Mouse (Mus musculus) liver, embryonic 15.5 days (tissue): ENCODE results near the gene Tll2. TPM values are rescaled to one million over a fixed set of nuclear protein-coding genes. Genes with fewer than 3 reads are reported as not detected.

Experiments used
- ATAC-seq: fragments of 200-750 bp; cut with Nextera tagmentation; 2 replicates; pipeline ENCODE4 v1.8.0; 2017; ENCODE audit warnings: moderate number of reproducible peaks, mild to moderate bottlenecking, moderate library complexity; ENCODE audit not compliant: insufficient read depth
- H3K27ac ChIP-seq: fragments of 300-500 bp; sonication (generic); replicated peaks from 2 replicates; pipeline ENCODE4 v1.5.1; 2015; ENCODE audit warnings: mild to moderate bottlenecking, inconsistent platforms
- H3K27me3 ChIP-seq: fragments of 300-500 bp; sonication (generic); 2 replicates; pipeline ENCODE4 v1.6.1; 2015; ENCODE audit warnings: mild to moderate bottlenecking, inconsistent platforms
- H3K36me3 ChIP-seq: fragments of 300-500 bp; sonication (generic); replicated peaks from 2 replicates; pipeline ENCODE4 v1.6.1; 2015; ENCODE audit warnings: moderate library complexity, mild to moderate bottlenecking, inconsistent platforms
- H3K4me1 ChIP-seq: fragments of 300-500 bp; sonication (generic); replicated peaks from 2 replicates; pipeline ENCODE4 v1.6.1; 2015; ENCODE audit warnings: inconsistent platforms
- H3K4me2 ChIP-seq: fragments of 300-500 bp; sonication (generic); 2 replicates; pipeline ENCODE4 v1.6.1; 2015; ENCODE audit warnings: moderate library complexity, mild to moderate bottlenecking, inconsistent platforms
- H3K4me3 ChIP-seq: fragments of 300-500 bp; sonication (generic); replicated peaks from 2 replicates; pipeline ENCODE4 v1.5.1; 2015; ENCODE audit warnings: mild to moderate bottlenecking, inconsistent platforms
- H3K9ac ChIP-seq: fragments of 300-500 bp; sonication (generic); 2 replicates; pipeline ENCODE4 v1.6.1; 2015; ENCODE audit warnings: moderate library complexity, mild to moderate bottlenecking, inconsistent platforms
- H3K9me3 ChIP-seq: fragments of 300-500 bp; sonication (generic); replicated peaks from 2 replicates; pipeline ENCODE4 v1.6.1; 2016; ENCODE audit warnings: inconsistent platforms
- WGBS: fragments of 180-500 bp; shearing (Covaris S2); methylation state at CpG from one replicate; pipeline ENCODE4 v1.1.7; 2015; ENCODE audit warnings: mixed read lengths; ENCODE audit not compliant: insufficient replicate concordance; 5-methylcytosine and 5-hydroxymethylcytosine counted together
- polyA plus RNA-seq: library from polyadenylated mRNA; unstranded; fragments of >200 nt; fragmentation: Nextera tagmentation; extraction: Ambion mirVana; gene quantifications from 2 replicates; pipeline ENCODE4 v1.2.1, GENCODE M21; 2015

Tll2 gene
- polyA plus RNA-seq, 1 experiment from 2014 or later: not detected

GRCm38 (mm10) chr19:41113911-41114531 is 92.6 kb downstream of the Tll2 start:
- H3K4me1 ChIP-seq: no peaks in the 10 kb centered on the region
- H3K36me3 ChIP-seq: no peaks in the 10 kb centered on the region
- H3K27me3 ChIP-seq: peaks cover 4% of the 10 kb centered on the region; the same call in 1 of the 2 replicates
- no peak overlapping the region for H3K9ac ChIP-seq
- no peak for ATAC-seq
- no peak overlapping the region for H3K4me3 ChIP-seq
- 68% methylated on average over 17 of the region's 17 CpGs for WGBS
- no peak overlapping the region for H3K27ac ChIP-seq
- no peaks in the 10 kb centered on the region for H3K9me3 ChIP-seq
- H3K4me2 ChIP-seq: no peak overlapping the region

DNA sequence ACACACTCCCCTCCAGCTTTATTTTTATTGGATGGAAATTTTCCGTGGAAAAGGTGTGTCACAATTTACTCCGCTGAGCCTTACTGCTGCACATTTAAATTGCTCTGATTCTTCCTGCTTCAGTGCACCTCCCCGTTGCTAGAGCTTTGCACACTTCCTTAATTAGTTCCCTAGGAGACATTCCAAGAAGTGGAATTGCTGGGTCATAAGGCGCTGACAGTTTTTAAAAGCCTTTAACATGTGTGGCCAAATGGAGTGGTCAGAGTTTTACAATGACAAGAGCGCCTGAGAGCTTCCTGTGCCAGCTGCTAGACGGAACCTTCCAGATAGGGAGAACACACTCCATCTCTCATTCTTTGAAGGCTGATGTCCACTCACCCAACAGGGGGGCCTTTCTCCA is 94.0 kb downstream of the Tll2 start:
- no peak for ATAC-seq
- Histone ChIP-seq H3K27ac (no peak overlapping the region), H3K4me3 (no peak overlapping the region), H3K4me2 (no peak overlapping the region), H3K9me3 (no peaks in the 10 kb centered on the region), H3K36me3 (no peaks in the 10 kb centered on the region), H3K9ac (no peak overlapping the region), H3K27me3 (peaks cover 4% of the 10 kb centered on the region; the same call in 1 of the 2 replicates), H3K4me1 (no peaks in the 10 kb centered on the region)
- WGBS: 24% methylated on average over 6 of the region's 6 CpGs

GRCm38 (mm10) chr19:41109991-41110390 is 96.6 kb downstream of the Tll2 start:
- no peak for ATAC-seq
- no peak overlapping the region for H3K4me2 ChIP-seq
- WGBS: 42% methylated on average over 5 of the region's 5 CpGs

GRCm38 (mm10) chr19:41109496-41109895 is 97.1 kb downstream of the Tll2 start:
- WGBS: 67% methylated on average over 8 of the region's 8 CpGs

More at GRCm38 (mm10) chr19:41109991-41110390, 96.6 kb downstream of the Tll2 start:
- no peak overlapping the region for H3K27ac ChIP-seq
- H3K9ac ChIP-seq: no peak overlapping the region
- H3K27me3 ChIP-seq: peaks cover 4% of the 10 kb centered on the region; the same call in 1 of the 2 replicates
- no peaks in the 10 kb centered on the region for H3K9me3 ChIP-seq
- no peaks in the 10 kb centered on the region for H3K36me3 ChIP-seq
- H3K4me1 ChIP-seq: no peaks in the 10 kb centered on the region
- H3K4me3 ChIP-seq: no peak overlapping the region

DNA sequence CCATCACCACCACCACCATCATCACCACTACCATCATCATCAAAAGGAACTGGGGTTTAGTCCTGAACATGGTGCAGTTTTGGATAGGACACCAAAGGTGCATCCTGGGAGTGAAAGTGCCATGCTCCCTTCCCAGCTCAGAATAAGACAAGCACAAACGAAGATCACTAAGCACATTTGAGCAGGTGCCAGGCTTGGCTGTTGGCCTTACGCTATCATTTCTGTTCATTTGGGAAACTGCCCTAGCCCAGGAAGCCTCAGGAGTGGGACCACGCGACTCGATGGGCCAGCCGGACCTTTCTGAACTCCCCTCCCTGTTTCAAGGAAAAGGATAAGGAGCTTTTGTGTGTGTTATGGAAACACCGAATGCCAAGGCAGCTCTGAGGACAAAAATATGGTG is 98.0 kb downstream of the Tll2 start:
- WGBS: 70% methylated on average over 7 of the region's 7 CpGs
- H3K4me3 ChIP-seq: no peak overlapping the region
- peaks cover 4% of the 10 kb centered on the region; the same call in 1 of the 2 replicates for H3K27me3 ChIP-seq
- no peak overlapping the region for H3K27ac ChIP-seq
- no peaks in the 10 kb centered on the region for H3K36me3 ChIP-seq
- no peaks in the 10 kb centered on the region for H3K9me3 ChIP-seq
- no peaks in the 10 kb centered on the region for H3K4me1 ChIP-seq
- H3K9ac ChIP-seq: no peak overlapping the region
- no peak overlapping the region for H3K4me2 ChIP-seq
- no peak for ATAC-seq

More at GRCm38 (mm10) chr19:41109496-41109895, 97.1 kb downstream of the Tll2 start:
- Histone ChIP-seq H3K36me3 (no peaks in the 10 kb centered on the region), H3K4me2 (no peak overlapping the region), H3K9me3 (no peaks in the 10 kb centered on the region), H3K27ac (no peak overlapping the region), H3K4me1 (no peaks in the 10 kb centered on the region), H3K9ac (no peak overlapping the region), H3K4me3 (no peak overlapping the region), H3K27me3 (peaks cover 4% of the 10 kb centered on the region; the same call in 1 of the 2 replicates)
- ATAC-seq: no peak

DNA sequence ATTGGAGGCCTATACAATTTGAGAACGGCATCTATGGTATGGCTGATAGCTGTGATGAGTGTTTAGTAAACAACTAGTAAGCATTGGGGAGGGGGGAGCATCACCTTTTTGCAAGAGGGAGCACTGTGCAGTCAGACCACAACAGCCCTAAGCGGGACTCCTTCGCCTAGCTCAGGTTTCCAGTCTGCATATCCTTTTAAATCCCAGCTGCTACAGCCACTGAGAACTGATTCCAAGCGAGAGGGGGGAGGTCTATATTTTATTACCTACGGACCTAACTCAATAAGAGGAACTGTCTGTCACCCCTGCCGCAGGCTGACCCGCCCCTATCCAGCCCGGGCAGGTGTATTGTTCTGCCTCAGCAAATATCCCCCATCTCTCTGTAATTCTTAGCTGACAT is 99.1 kb downstream of the Tll2 start:
- no peak for ATAC-seq
- Histone ChIP-seq H3K9ac (no peak overlapping the region), H3K4me2 (no peak overlapping the region), H3K4me3 (no peak overlapping the region), H3K27ac (no peak overlapping the region), H3K36me3 (no peaks in the 10 kb centered on the region), H3K4me1 (no peaks in the 10 kb centered on the region), H3K9me3 (no peaks in the 10 kb centered on the region), H3K27me3 (peaks cover 4% of the 10 kb centered on the region; the same call in 1 of the 2 replicates)
- WGBS: 62% methylated on average over 8 of the region's 8 CpGs

DNA sequence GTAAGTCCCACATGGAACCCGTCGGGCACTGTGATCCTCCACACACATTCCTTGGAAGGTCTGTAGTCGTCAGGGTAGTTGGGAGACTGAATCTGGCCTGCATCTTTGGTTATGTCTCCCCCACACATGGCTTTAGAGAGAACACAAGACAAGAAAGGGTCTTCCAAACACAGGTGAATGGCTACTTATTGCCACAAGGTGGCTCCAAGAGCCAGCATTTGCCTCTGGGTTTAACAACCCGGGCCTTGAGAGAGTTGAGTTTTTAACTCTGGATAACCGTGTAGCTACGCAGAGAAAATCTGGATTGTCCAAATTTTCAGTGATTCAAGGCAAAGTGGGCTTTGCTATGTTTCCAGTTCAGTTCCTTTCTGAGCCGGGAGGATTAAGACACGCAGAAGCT is 101.7 kb downstream of the Tll2 start:
- H3K9me3 ChIP-seq: no peaks in the 10 kb centered on the region
- no peaks in the 10 kb centered on the region for H3K27me3 ChIP-seq
- no peak overlapping the region for H3K4me3 ChIP-seq
- H3K4me1 ChIP-seq: no peaks in the 10 kb centered on the region
- no peak overlapping the region for H3K9ac ChIP-seq
- no peaks in the 10 kb centered on the region for H3K36me3 ChIP-seq
- WGBS: 42% methylated on average over 8 of the region's 8 CpGs
- no peak overlapping the region for H3K4me2 ChIP-seq
- no peak overlapping the region for H3K27ac ChIP-seq
- ATAC-seq: no peak

GRCm38 (mm10) chr19:41101390-41101789 is 105.2 kb downstream of the Tll2 start:
- Histone ChIP-seq H3K9me3 (no peaks in the 10 kb centered on the region), H3K36me3 (no peaks in the 10 kb centered on the region), H3K9ac (no peak overlapping the region), H3K4me1 (no peaks in the 10 kb centered on the region), H3K27me3 (no peaks in the 10 kb centered on the region), H3K4me2 (no peak overlapping the region), H3K4me3 (no peak overlapping the region), H3K27ac (no peak overlapping the region)
- WGBS: 58% methylated on average over 8 of the region's 8 CpGs
- ATAC-seq: no peak

DNA sequence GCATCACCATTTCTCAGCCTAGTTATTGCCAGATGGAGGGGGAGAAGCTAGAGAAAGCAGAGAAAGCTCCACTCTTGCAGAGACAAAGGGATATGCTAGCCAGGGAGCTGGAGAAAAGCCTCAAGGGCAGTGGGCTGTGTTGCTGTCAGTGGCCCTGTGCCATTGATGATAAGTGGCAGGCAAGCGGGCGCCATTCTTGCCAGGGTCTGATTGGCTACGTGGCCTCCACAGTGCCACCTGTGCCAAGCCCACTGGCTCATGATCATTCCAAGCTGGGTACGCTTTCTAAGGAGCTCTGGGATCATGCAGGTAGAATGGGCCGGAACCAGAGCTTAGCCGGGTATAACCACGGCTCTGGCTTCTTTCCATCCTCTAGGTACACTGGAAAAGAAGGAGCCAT is 105.8 kb downstream of the Tll2 start:
- Histone ChIP-seq H3K4me1 (no peaks in the 10 kb centered on the region), H3K27ac (no peak overlapping the region), H3K4me3 (no peak overlapping the region), H3K9me3 (no peaks in the 10 kb centered on the region), H3K27me3 (no peaks in the 10 kb centered on the region), H3K9ac (no peak overlapping the region), H3K36me3 (no peaks in the 10 kb centered on the region), H3K4me2 (no peak overlapping the region)
- WGBS: 70% methylated on average over 7 of the region's 7 CpGs
- no peak for ATAC-seq

- H3K9me3 ChIP-seq: no peaks in the 10 kb centered on the region
- no peak overlapping the region for H3K4me2 ChIP-seq
- no peaks in the 10 kb centered on the region for H3K4me1 ChIP-seq
- no peak overlapping the region for H3K27ac ChIP-seq
- no peaks in the 10 kb centered on the region for H3K27me3 ChIP-seq
- ATAC-seq: no peak
- 65% methylated on average over 4 of the region's 4 CpGs for WGBS
- no peak overlapping the region for H3K4me3 ChIP-seq
- no peak overlapping the region for H3K9ac ChIP-seq
- no peaks in the 10 kb centered on the region for H3K36me3 ChIP-seq
These were observed 109.6 kb downstream of the Tll2 start for GRCm38 (mm10) chr19:41097038-41097437.

GRCm38 (mm10) chr19:41091901-41092300 is 114.7 kb downstream of the Tll2 start:
- no peaks in the 10 kb centered on the region for H3K4me1 ChIP-seq
- no peak overlapping the region for H3K4me2 ChIP-seq
- 12% methylated on average over 2 of the region's 2 CpGs for WGBS
- H3K36me3 ChIP-seq: no peaks in the 10 kb centered on the region
- H3K4me3 ChIP-seq: no peak overlapping the region
- H3K27ac ChIP-seq: no peak overlapping the region
- H3K9me3 ChIP-seq: no peaks in the 10 kb centered on the region
- ATAC-seq: no peak
- H3K9ac ChIP-seq: no peak overlapping the region
- H3K27me3 ChIP-seq: peaks cover 19% of the 10 kb centered on the region

DNA sequence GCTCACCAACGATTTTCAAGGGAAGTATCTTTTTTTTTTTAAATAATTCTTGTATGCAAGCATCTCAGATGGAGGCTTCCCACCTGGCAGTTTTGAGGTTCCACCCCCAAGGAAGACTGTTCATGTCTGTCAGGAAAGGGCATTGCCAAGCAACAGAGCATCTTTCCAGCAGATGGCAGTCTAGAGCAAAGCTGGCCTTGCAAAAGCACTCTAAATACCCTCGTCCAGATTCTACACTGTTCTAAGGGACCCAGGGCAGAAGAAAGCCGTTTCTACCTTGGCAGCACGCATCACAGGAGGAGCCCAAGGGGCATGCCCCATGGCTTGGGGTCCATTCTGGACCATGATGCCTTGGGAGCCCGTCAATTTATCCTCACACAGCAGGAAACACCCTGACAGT is 116.8 kb downstream of the Tll2 start:
- Histone ChIP-seq H3K4me2 (no peak overlapping the region), H3K4me1 (no peaks in the 10 kb centered on the region), H3K4me3 (no peak overlapping the region), H3K27me3 (peaks cover 19% of the 10 kb centered on the region), H3K9ac (no peak overlapping the region), H3K27ac (no peak overlapping the region), H3K9me3 (no peaks in the 10 kb centered on the region), H3K36me3 (no peaks in the 10 kb centered on the region)
- 5% methylated on average over 5 of the region's 5 CpGs for WGBS
- ATAC-seq: no peak
